Mouse (Mus musculus) midbrain, embryonic 13.5 days (tissue): ENCODE measurements around the gene Rhog. TPM values are rescaled to one million over a fixed set of nuclear protein-coding genes. Genes with fewer than 3 reads are reported as not detected.

Experiments used
- ATAC-seq: fragments of 200-750 bp; cut with Nextera tagmentation; 2 replicates; pipeline ENCODE4 v1.8.0; 2017; ENCODE audit warnings: mild to moderate bottlenecking, moderate TSS enrichment, moderate library complexity
- H3K27ac ChIP-seq: fragments of 300-500 bp; sonication (generic); 2 replicates; pipeline ENCODE4 v1.5.1; 2015; ENCODE audit warnings: inconsistent platforms, mild to moderate bottlenecking, moderate library complexity
- H3K27me3 ChIP-seq: fragments of 300-500 bp; sonication (generic); 2 replicates; pipeline ENCODE4 v1.6.1; 2015; ENCODE audit warnings: mild to moderate bottlenecking, inconsistent platforms
- H3K36me3 ChIP-seq: fragments of 300-500 bp; sonication (generic); 2 replicates; pipeline ENCODE4 v1.6.1; 2015; ENCODE audit warnings: mild to moderate bottlenecking, inconsistent platforms
- H3K4me1 ChIP-seq: fragments of 300-500 bp; sonication (generic); replicated peaks from 2 replicates; pipeline ENCODE4 v1.6.1; 2015; ENCODE audit warnings: inconsistent platforms
- H3K4me2 ChIP-seq: fragments of 300-500 bp; sonication (generic); replicated peaks from 2 replicates; pipeline ENCODE4 v1.6.1; 2015; ENCODE audit warnings: moderate library complexity, mild to moderate bottlenecking, inconsistent platforms
- H3K4me3 ChIP-seq: fragments of 300-500 bp; sonication (generic); replicated peaks from 2 replicates; pipeline ENCODE4 v1.5.1; 2015; ENCODE audit warnings: mild to moderate bottlenecking, inconsistent platforms
- H3K9ac ChIP-seq: fragments of 300-500 bp; sonication (generic); replicated peaks from 2 replicates; pipeline ENCODE4 v1.6.1; 2015; ENCODE audit warnings: mild to moderate bottlenecking, inconsistent platforms
- H3K9me3 ChIP-seq: fragments of 300-500 bp; sonication (generic); 2 replicates; pipeline ENCODE4 v1.6.1; 2016; ENCODE audit warnings: mild to moderate bottlenecking, inconsistent platforms
- WGBS: fragments of 180-500 bp; shearing (Covaris S2); methylation state at CpG from one replicate; pipeline ENCODE4 v1.1.7; 2015; 5-methylcytosine and 5-hydroxymethylcytosine counted together
- polyA plus RNA-seq: library from polyadenylated mRNA; unstranded; fragments of >200 nt; fragmentation: Nextera tagmentation; extraction: Ambion mirVana; gene quantifications from 2 replicates; pipeline ENCODE4 v1.2.1, GENCODE M21; 2015

The Rhog gene
- polyA plus RNA-seq, 1 experiment from 2014 or later, result 17.6 TPM

DNA sequence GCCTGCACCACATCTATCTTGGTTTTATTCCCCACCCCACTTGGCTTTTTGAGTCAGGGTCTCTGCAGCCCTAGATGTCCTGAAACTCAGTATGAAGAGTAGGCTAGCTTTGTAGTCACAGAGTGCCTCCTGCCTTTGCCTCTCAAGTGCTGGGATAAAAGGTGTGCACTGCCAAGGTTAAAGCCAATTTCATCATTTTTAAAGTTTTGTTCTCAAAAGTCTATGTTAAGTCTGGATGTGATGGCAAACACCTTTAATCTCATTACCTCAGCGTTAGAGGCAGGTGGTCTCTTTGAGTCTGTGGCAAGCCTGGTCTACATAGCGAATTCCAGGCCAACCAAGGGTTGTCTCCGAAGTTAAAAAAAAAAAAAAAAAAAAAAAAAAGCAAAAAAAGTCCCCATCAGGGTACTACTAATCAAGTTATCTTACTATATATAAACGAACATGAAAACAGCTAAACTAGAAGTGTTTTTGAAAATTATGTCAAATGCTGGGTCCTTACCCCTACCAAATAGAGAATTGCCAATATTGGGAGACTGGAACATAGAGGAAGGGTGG lies 47.0 kb downstream of the Rhog start:
- Histone ChIP-seq H3K4me3 (peak overlapping the region; percentile 59), H3K27me3 (no peaks in the 10 kb centered on the region), H3K27ac (peak overlapping the region; percentile 93; the same call in 1 of the 2 replicates), H3K9me3 (no peaks in the 10 kb centered on the region), H3K9ac (peak overlapping the region; percentile 79), H3K4me1 (peaks cover 21% of the 10 kb centered on the region), H3K36me3 (no peaks in the 10 kb centered on the region; the same call in 1 of the 2 replicates), H3K4me2 (peak overlapping the region; percentile 75)
- ATAC-seq, result no peak
- WGBS, result 67% methylated on average over 4 of the region's 4 CpGs

GRCm38 (mm10) chr7:102205646-102206045 lies 50.2 kb downstream of the Rhog start:
- ATAC-seq, result no peak
- 86% methylated on average over 1 of the region's 1 CpGs for WGBS

GRCm38 (mm10) chr7:102204296-102204857 lies 51.5 kb downstream of the Rhog start:
- Histone ChIP-seq H3K4me3 (no peak overlapping the region), H3K4me1 (peaks cover 19% of the 10 kb centered on the region), H3K9ac (no peak overlapping the region), H3K4me2 (no peak overlapping the region), H3K36me3 (no peaks in the 10 kb centered on the region; the same call in 1 of the 2 replicates), H3K9me3 (no peaks in the 10 kb centered on the region), H3K27me3 (no peaks in the 10 kb centered on the region), H3K27ac (no peak overlapping the region)
- ATAC-seq, result no peak
- 86% methylated on average over 3 of the region's 3 CpGs for WGBS

More at GRCm38 (mm10) chr7:102205646-102206045, 50.2 kb downstream of the Rhog start:
- Histone ChIP-seq H3K4me2 (no peak overlapping the region), H3K9me3 (no peaks in the 10 kb centered on the region), H3K4me3 (no peak overlapping the region), H3K36me3 (no peaks in the 10 kb centered on the region; the same call in 1 of the 2 replicates), H3K27me3 (no peaks in the 10 kb centered on the region), H3K9ac (no peak overlapping the region), H3K27ac (no peak overlapping the region), H3K4me1 (peaks cover 19% of the 10 kb centered on the region)

DNA sequence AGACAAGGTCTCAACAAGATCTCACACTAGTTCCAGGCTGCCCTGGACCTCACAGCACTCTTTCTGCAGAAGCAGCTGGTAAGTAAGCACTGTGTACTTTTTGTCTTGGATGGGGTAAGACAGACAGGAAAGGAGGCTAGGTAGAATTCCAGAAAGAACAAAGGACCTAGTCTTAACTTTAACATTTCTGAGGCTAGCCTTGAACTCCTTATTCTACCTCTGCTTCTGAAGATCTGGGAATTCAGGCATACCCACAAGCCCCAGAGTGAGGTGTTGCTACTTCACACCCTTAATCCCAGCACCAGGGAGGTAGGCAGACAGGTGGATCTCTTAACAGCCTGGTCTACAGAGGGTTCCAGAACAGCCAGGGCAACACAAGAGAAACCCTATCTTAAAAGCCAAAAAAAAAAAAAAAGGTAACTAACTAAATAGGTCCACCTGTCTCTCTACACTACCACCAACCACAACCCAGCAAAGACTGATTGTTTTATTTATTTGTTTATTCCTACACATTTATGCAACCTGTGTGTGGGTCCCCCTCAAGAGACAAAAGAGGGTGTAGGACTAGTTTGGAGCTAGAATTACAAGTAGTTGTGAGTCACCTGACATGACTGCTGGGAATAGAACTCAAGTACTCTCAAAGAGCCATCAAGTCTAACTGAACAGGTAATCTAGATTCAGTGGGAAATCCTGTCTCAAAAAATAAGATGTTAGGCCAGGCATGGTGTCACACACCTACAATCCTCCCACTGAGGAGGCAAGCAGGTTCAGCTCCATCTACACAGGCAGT lies 54.7 kb downstream of the Rhog start:
- Histone ChIP-seq H3K27ac (no peak overlapping the region), H3K27me3 (no peaks in the 10 kb centered on the region), H3K9ac (no peak overlapping the region), H3K36me3 (no peaks in the 10 kb centered on the region; the same call in 1 of the 2 replicates), H3K9me3 (no peaks in the 10 kb centered on the region), H3K4me3 (no peak overlapping the region), H3K4me1 (no peaks in the 10 kb centered on the region), H3K4me2 (no peak overlapping the region)
- ATAC-seq, result no peak

GRCm38 (mm10) chr7:102200576-102200975 lies 55.3 kb downstream of the Rhog start:
- H3K4me3 ChIP-seq, result no peak overlapping the region
- no peaks in the 10 kb centered on the region for H3K27me3 ChIP-seq
- H3K9me3 ChIP-seq, result no peaks in the 10 kb centered on the region
- ATAC-seq, result no peak
- H3K4me1 ChIP-seq, result no peaks in the 10 kb centered on the region
- no peak overlapping the region for H3K9ac ChIP-seq
- WGBS, result 83% methylated on average over 3 of the region's 3 CpGs
- H3K36me3 ChIP-seq, result no peaks in the 10 kb centered on the region; the same call in 1 of the 2 replicates
- no peak overlapping the region for H3K27ac ChIP-seq
- no peak overlapping the region for H3K4me2 ChIP-seq

DNA sequence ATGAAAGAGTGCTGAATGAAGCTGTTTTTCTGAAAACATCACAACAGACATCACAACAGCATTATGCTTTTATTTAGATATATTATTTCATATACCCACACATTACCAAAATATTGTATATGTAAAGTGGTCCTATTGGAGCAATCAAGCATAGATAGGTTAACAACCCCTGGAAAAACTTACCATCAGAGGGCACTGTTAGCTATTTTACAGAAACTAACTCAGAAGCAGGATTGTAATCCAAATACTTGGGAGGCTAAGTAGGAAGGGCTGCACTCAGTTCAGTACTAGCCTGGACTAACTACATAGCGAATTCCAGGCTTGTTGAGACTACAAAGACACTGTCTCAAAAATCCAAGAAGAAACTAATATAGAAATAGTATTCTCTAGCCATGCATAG lies 63.5 kb downstream of the Rhog start:
- Histone ChIP-seq H3K9me3 (no peaks in the 10 kb centered on the region), H3K4me2 (no peak overlapping the region), H3K9ac (no peak overlapping the region), H3K36me3 (peaks cover 65% of the 10 kb centered on the region), H3K4me1 (no peaks in the 10 kb centered on the region), H3K27me3 (no peaks in the 10 kb centered on the region), H3K4me3 (no peak overlapping the region), H3K27ac (no peak overlapping the region)
- no peak for ATAC-seq
- WGBS, result 98% methylated on average over 1 of the region's 1 CpGs

Other genes starting within 250 kb of the Rhog start
- 4.1 and 5.6 TPM in 2 replicates for gene Il18bp, start 237.4 kb downstream of the Rhog start, polyA plus RNA-seq
- gene Rnf121, start 190.6 kb downstream of the Rhog start, polyA plus RNA-seq, result 30.1 and 30.9 TPM in 2 replicates
- gene Xndc1, start 190.5 kb downstream of the Rhog start, polyA plus RNA-seq, result 32.2 and 34.9 TPM in 2 replicates
- gene Xntrpc, start 190.3 kb downstream of the Rhog start, polyA plus RNA-seq, result 1.3 and 1.5 TPM in 2 replicates
- 0.28 TPM in 1 of 2 replicates, not detected in the other for gene Trpc2, start 172.9 kb downstream of the Rhog start, polyA plus RNA-seq
- 0.31 and 0.37 TPM in 2 replicates for gene Art1, start 154.3 kb downstream of the Rhog start, polyA plus RNA-seq
- 0.50 and 0.92 TPM in 2 replicates for gene Art5, start 146.6 kb downstream of the Rhog start, polyA plus RNA-seq
- not detected in 2 replicates for gene Chrna10, start 139.2 kb downstream of the Rhog start, polyA plus RNA-seq
- gene Nup98, start 45.9 kb downstream of the Rhog start, polyA plus RNA-seq, result 27.2 and 27.4 TPM in 2 replicates
- 50.1 and 51.6 TPM in 2 replicates for gene Pgap2, start 45.8 kb downstream of the Rhog start, polyA plus RNA-seq
- 8.1 and 8.5 TPM in 2 replicates for gene Stim1, start 11.8 kb upstream of the Rhog start, polyA plus RNA-seq
- 85.6 and 86.3 TPM in 2 replicates for gene Rrm1, start 185.6 kb upstream of the Rhog start, polyA plus RNA-seq
- 0.55 and 0.59 TPM in 2 replicates for gene Olfr543, start 225.6 kb upstream of the Rhog start, polyA plus RNA-seq
- gene Olfr544, start 232.3 kb upstream of the Rhog start, polyA plus RNA-seq, result 0.16 and 0.19 TPM in 2 replicates
- 0.30 and 0.41 TPM in 2 replicates for gene Olfr545, start 243.5 kb upstream of the Rhog start, polyA plus RNA-seq